Mouse (Mus musculus) left cerebral cortex, postnatal 14 days (tissue): Measurements from ENCODE around the gene Ss18l1. TPM values are rescaled to one million over a fixed set of nuclear protein-coding genes. Genes with fewer than 3 reads are reported as not detected.
A peak's percentile ranks its signal among the peaks of the same experiment; 100 is the strongest.

ENCODE experiments used
- DNase-seq, 2 experiments: peaks; one replicate each; pipeline ENCODE4 v3.0.0; 2021 to 2022; ENCODE audit warnings: low spot score in 2 of 2, mixed read lengths in 1 of 2
- intact Hi-C: fragments of 180-260 bp; cut with DNase I; formaldehyde crosslinking; loops from one replicate; pipeline ENCODE4 v1.15.1; 2025
- long read RNA-seq, 2 experiments: library from polyadenylated mRNA; stranded (forward); transcript quantifications; one replicate each; pipeline ENCODE4 v2.0.0; 2021
- total RNA-seq, 2 experiments: library from RNA; stranded (reverse); gene quantifications; 2 replicates each; pipeline ENCODE4 v1.2.3; 2021

Ss18l1 gene
- total RNA-seq = 10 to 100 TPM; 33.8 to 35.0 TPM
- long read RNA-seq, experiment 1, full-length matches to known transcripts = 37 of 75 reads
- long read RNA-seq, experiment 1, partial matches to known transcripts = 28 of 75 reads
- long read RNA-seq, experiment 1, other reads (novel, unspliced or antisense) = 10 of 75 reads
- long read RNA-seq, experiment 2, full-length matches to known transcripts = 40 of 58 reads
- long read RNA-seq, experiment 2, partial matches to known transcripts = 14 of 58 reads
- long read RNA-seq, experiment 2, other reads (novel, unspliced or antisense) = 4 of 58 reads

DNA sequence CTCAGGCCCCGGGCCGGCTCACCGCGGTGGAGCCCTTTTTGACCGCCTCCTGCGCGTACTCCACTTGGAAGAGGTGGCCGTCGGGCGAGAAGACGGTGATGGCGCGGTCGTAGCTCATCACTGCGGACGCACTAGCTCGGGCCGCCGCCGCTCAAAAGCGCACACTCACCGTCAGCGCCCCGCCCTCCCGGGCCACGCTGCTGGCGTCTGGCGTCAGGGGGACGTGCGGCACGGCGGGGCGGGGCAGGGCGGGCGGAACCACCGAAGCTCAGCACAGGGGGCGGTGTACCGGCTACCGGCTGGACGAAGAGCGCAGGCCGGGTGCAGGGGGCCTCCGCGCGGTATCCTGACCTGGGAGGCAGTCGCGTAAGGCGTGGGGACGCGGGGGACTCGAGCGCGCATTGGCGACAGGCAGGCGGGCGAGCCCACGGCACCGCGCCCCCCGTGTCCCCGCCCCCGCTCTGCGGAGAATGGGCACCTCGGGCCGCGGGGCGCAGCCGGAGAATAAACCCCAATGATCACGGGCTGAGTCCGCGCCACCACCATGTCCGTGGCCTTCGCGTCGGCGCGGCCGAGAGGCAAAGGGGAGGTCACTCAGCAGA is at the start of gene Ss18l1, which contains the start of gene Psma7:
Gene Ss18l1, plus strand, starts transcription at position 254 of the 602 bp plus-strand sequence.
Gene Psma7, minus strand, starts transcription at position 178 of the 602 bp plus-strand sequence.
- peak; percentile 89 to 94 for DNase-seq
- intact Hi-C loops = loop anchor here (1.0 to 5.0 kb wide), 2 partner anchors 17 to 65 kb away; partner anchors contain the start of gene Taf4

DNA sequence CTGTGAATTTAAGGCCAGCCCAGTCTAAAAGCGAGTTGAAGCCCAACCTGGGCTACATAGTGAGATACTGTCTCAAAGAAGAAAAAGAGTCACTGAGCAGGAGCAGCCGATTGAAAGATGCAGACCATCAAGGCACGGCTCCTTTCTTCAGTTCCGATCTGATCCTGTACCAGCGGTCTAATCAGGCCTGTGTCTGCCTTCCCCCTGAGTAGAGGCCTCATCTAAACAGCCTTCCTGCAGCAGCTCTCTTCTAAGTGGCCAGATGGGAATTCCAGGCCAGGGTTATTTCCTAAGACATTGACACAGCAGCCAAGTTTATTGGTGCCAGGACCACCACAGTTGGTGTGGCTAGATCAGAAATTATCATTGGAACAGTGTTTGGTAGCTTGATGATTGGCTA is 49.2 kb upstream of the Ss18l1 start:
- intact Hi-C loops = no loop called here

GRCm38 (mm10) chr2:179998431-179998830 is 43.9 kb upstream of the Ss18l1 start:
- intact Hi-C loops = no loop called here
- no peak for DNase-seq

More for the DNA sequence above, 49.2 kb upstream of the Ss18l1 start:
- DNase-seq = no peak

- DNase-seq = no peak
- intact Hi-C loops = no loop called here
Measured at GRCm38 (mm10) chr2:180001635-180002034, 40.7 kb upstream of the Ss18l1 start.

- intact Hi-C loops = no loop called here
- no peak for DNase-seq
Measured at GRCm38 (mm10) chr2:180005656-180006351, 36.5 kb upstream of the Ss18l1 start.

DNA sequence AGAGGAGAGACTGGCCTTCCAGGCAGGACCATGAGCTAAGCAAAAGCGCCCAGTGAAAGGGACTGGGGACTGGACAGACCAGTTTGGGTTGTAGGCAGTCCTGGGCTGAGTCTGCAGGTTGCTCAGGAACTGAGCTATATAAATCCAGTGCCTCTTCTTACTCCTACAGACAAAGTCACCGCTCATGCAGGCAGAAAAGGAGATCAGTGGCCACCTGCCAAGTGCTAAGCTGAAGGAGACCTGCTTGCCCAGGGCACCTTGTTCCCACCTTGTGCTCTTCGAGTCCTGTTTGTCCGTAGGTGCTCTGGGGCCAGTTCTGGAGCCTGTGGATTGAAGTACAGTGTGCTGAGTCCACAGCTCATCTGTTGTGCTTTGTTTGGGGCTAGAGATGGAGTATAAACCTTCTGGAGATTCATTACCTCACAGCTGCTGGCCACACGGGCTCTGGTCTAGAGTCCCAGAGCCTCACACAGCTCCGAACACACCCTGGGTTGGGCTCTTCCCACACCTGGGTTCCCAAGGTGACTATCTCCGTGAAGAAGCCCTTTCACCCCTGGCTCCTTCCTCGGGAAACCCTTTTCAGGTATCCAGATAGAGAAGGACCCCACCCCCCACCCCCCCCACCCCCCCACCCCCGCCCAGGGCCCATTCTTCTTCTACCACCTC is 35.8 kb upstream of the Ss18l1 start:
- no peak for DNase-seq
- intact Hi-C loops = no loop called here

DNA sequence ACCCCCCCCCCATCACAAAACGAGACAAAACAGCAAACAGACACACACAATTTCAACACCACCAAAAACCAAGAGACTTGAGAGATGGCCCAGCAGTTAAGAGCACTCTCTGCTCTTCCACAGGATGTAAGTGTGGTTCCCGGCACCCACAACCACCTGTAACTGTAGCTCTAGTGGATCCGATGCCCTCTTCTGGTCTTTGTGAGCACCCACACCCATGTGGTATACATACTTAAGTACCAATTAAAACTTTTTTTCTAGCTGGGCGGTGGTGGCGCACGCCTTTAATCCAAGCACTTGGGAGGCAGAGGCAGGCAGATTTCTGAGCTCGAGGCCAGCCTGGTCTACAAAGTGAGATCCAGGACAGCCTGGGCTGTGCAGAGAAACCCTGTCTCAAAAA is 31.6 kb upstream of the Ss18l1 start:
- DNase-seq = no peak
- intact Hi-C loops = no loop called here

- intact Hi-C loops = no loop called here
Measured at GRCm38 (mm10) chr2:180011370-180011769, 30.9 kb upstream of the Ss18l1 start.

DNA sequence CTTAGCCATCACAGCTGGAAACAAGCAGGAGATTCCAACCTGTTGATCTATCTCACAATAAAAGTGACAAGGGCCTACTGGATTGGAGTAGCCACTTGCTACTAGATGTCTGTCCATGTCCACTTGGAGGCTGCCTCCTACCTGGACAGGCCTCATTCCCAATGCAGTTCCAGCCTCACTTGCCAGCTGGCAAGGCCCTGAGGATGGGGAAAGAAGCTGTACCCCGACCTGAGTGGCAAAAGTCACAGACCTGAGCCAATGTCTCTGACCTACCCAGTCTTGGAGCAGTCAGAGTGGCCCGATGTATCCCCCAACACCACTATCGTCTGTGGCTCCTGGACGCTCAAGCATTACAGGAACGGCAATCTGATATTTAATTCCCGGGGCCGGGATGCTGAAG is 28.6 kb upstream of the Ss18l1 start:
- intact Hi-C loops = no loop called here
- no peak for DNase-seq

More at GRCm38 (mm10) chr2:180011370-180011769, 30.9 kb upstream of the Ss18l1 start:
- no peak for DNase-seq

- intact Hi-C loops = no loop called here
- DNase-seq = no peak
Measured at GRCm38 (mm10) chr2:180017632-180018031, 24.7 kb upstream of the Ss18l1 start.

DNA sequence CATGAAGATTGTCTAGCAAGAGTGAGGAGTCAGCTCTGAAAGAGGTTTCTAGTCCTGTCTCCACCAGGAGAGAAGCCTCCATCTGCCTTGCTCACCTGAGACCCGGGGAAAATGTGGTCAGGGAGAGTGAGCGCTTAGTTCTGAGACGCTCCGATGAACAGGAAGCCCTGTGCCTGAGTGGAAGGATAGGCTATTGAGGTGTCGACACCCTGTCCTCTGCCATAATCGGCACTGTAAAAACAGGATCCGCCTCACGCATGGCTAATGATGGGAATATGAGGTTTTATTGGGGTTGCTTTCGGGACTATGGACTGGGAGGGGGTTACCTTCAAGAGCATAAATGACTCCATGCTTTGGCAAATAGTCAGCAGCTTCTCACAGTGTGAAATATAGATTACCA is 23.7 kb upstream of the Ss18l1 start:
- DNase-seq = no peak
- intact Hi-C loops = no loop called here

DNA sequence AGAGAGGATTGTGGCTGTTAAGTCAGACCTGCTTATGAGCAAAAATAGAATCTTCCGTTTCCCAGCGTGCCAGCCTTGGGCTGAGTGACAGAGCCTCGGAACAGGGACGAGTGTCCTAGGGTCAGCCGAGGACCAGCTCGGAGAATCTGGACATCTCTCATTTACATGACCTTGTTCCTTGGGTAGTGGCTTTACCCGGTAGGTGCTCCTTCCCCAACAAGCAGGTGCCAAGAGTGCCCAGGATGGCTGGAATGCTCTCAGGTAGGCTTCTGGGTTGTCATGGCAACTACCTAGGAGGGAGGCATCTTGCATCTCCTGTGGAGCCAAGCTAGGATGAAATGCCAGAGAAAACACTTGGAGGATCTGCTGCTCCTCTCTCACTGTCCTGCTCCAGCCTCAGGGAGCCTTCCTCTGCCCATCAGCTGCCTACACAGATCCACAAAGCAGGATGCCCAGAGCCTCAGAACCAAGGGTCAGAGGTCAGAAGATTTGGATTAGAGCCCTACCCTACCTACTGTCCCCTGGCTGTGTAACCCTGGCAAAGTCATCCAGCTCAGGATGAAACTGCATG is 22.1 kb upstream of the Ss18l1 start:
- peak in 1 of 2 experiments; percentile 52 for DNase-seq
- intact Hi-C loops = no loop called here

DNA sequence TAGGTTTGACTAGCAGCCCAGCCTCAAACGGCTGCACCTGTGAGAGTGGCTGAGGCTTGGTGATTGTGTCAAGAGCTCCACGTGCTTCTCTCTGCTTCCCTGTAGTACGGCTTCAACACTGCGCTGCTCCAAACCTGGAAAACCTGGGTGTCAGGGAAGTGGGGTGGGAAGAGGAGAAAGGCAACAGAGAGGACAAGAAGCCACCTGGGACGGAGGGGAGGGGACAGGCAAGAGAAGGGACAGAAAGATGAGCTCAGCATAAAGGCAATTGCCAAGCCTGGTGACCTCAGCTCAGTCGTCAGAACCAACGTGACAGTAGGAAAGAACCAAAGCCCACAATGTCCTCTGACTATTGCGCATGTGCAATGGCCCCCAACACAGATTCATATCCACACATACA is 21.4 kb upstream of the Ss18l1 start:
- intact Hi-C loops = no loop called here
- no peak for DNase-seq

GRCm38 (mm10) chr2:180022751-180023150 is 19.6 kb upstream of the Ss18l1 start:
- intact Hi-C loops = no loop called here
- DNase-seq = no peak

GRCm38 (mm10) chr2:180024401-180025098 is 17.8 kb upstream of the Ss18l1 start, which contains the start of gene Lsm14b:
Lsm14b (plus strand) TSS chr2:180024987.
- DNase-seq = peak; percentile 98 to 99
- intact Hi-C loops = loop anchor here (1.0 to 2.0 kb wide), 2 partner anchors 18 to 48 kb away; partner anchors contain the start of genes Psma7, Ss18l1 and Taf4

DNA sequence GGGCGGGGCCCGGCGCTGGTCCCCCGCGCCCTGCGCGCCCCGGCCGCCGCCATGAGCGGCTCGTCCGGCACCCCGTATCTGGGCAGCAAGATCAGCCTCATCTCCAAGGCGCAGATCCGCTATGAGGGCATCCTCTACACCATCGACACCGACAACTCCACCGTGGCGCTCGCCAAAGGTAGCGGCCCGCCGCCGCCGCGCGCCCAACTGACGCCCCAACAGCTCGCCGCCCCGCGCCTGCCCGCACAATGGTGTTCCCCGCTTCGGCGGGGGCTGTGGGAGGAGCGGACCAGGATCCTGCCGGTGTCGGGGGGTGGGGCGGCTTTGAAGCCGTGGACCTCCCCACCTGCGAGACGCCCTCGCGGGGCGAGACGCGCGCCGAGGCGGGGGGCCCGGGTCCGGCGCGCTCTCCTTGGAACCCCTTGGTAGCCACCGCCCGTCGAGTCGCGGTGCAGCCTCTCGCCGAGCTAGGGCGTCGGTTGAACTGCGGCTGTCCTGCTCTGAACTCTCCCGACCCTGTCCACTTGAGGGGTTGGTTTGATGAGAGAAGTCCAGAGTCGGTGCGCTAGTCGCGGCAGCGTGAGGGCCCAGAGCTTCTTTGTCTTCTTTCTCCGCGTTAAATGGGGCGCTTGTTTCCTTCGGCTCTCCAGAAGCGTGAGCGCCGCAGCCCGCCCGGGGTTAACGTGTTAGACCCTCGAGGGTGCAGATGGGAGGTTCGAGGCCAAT is 17.0 kb upstream of the Ss18l1 start:
- DNase-seq = peak; percentile 12 to 39

GRCm38 (mm10) chr2:180025861-180026200 is 16.5 kb upstream of the Ss18l1 start:
- DNase-seq = no peak
- intact Hi-C loops = loop anchor here (1.0 to 2.0 kb wide), 3 partner anchors 16 to 109 kb away; partner anchors contain the start of genes Psma7, Ss18l1 and Taf4

More for the DNA sequence above, 17.0 kb upstream of the Ss18l1 start:
- intact Hi-C loops = loop anchor here (1.0 to 2.0 kb wide), 2 partner anchors 17 to 48 kb away; partner anchors contain the start of genes Psma7, Ss18l1 and Taf4

GRCm38 (mm10) chr2:180027768-180028167 is 14.5 kb upstream of the Ss18l1 start:
- intact Hi-C loops = loop anchor here (2.0 kb wide), 1 partner anchor 111 kb away; no protein-coding TSS in a partner anchor
- DNase-seq = peak in 1 of 2 experiments; percentile 2
